In the genomic region with DNA sequence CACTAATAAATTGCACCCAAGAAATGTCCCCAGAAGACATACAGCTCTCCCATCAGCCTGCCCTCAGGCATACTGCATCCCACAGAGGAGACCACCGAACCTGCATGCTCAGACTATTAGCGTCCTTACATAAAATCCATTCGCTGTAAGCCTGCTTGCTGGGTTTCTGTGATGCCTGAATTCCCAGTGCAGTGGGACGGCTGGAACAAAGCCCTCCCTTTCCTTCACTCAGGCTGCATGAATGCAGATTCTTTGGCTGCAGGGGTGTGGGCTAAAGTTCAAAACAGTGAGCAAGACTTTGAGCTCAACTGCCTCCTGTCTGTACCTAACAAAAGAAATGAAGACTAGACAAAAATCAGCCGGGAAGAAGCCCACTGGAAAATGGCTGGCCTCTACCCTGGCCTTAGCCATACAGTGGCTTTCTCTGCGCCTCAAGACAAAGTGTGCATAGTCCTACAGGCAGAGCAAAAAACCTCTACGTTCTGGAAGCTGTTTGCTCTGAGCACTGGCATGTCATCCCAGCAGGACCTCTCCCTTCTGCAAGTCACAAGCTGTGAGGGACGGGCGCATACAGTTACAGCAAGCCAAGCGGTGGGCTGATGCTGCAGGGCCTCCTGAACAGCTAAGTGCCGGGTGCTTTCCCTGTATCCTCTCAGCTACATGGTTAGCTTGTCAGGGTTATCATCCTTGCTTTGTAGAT, we compare ENCODE assay signal across 10 mouse cellular contexts.
DNase-seq lines count a peak whose midpoint lies in the region; ATAC-seq lines count a peak whose summit lies in the region.
"Had no signal": no experiment of that assay in that cellular context is flagged by ENCODE, and none has a peak within 500 bp of the region (broad histone marks: within the 10 kb centered on the region; RNA-seq: fewer than 3 reads in every experiment).

No protein-coding gene starts in this region.

- ATAC-seq in forebrain, embryonic 13.5 days, result peak; percentile 44; the same call in 1 of the 2 replicates
- ATAC-seq in neural tube, embryonic 14.5 days (ENCODE audit: low read depth), result 0 out of 2 replicates have a peak, but pooled peaks have one; percentile 24
- ATAC-seq in megakaryocyte-erythroid progenitor cell, adult 5-6 weeks (replicated peaks; ENCODE audit: low FRiP score, low TSS enrichment, poor library complexity, severe bottlenecking), result no peak

- H3K4me2 ChIP-seq in forebrain, embryonic 13.5 days, result peak overlapping the region; percentile 19; the same call in 1 of the 2 replicates
- H3K4me2 ChIP-seq in neural tube, embryonic 14.5 days (ENCODE audit: low read depth, low read length), result no peak overlapping the region

- H3K9me3 ChIP-seq in forebrain, embryonic 13.5 days (replicated peaks), result no peaks in the 10 kb centered on the region
- no peaks in the 10 kb centered on the region for H3K9me3 ChIP-seq in neural tube, embryonic 14.5 days (ENCODE audit: control insufficient read depth, low read length)

- intact Hi-C loops in left cerebral cortex, postnatal 4 days (cut with DNase I), result no loop called here
- intact Hi-C loops in left cerebral cortex, postnatal 10 days (cut with DNase I), result no loop called here

- H3K27ac ChIP-seq in forebrain, embryonic 13.5 days, result peak overlapping the region; percentile 68
- H3K27ac ChIP-seq in neural tube, embryonic 14.5 days (ENCODE audit: low read depth, low read length), result no peak overlapping the region; the same call in 1 of the 2 replicates

- H3K36me3 ChIP-seq in forebrain, embryonic 13.5 days (ENCODE audit: poor library complexity, severe bottlenecking), result peaks cover 4% of the 10 kb centered on the region; the same call in 1 of the 2 replicates
- no peaks in the 10 kb centered on the region for H3K36me3 ChIP-seq in neural tube, embryonic 14.5 days (ENCODE audit: control insufficient read depth, insufficient read depth, low read length)

- H3K4me3 ChIP-seq in forebrain, embryonic 13.5 days, result no peak overlapping the region
- no peak overlapping the region for H3K4me3 ChIP-seq in neural tube, embryonic 14.5 days (ENCODE audit: low read depth, low read length)

- H3K4me1 ChIP-seq in forebrain, embryonic 13.5 days, result peaks cover 37% of the 10 kb centered on the region
- peaks cover 11% of the 10 kb centered on the region; the same call in 1 of the 2 replicates for H3K4me1 ChIP-seq in neural tube, embryonic 14.5 days (ENCODE audit: control insufficient read depth, insufficient read depth, low read length)

- 7% methylated on average over 11 of the region's 11 CpGs for WGBS in forebrain, embryonic 13.5 days
- WGBS in neural tube, embryonic 14.5 days, result 12% methylated on average over 11 of the region's 11 CpGs

- no peaks in the 10 kb centered on the region for H3K27me3 ChIP-seq in forebrain, embryonic 13.5 days
- no peaks in the 10 kb centered on the region for H3K27me3 ChIP-seq in neural tube, embryonic 14.5 days (ENCODE audit: control insufficient read depth, insufficient read depth, low read length)

- peak; percentile 7 for DNase-seq in left cerebral cortex, postnatal 4 days
- DNase-seq in left cerebral cortex, adult 9 months (ENCODE audit: low spot score in 2 of 2), result no peak
- peak; percentile 36 for DNase-seq in kidney, postnatal 10 days
- DNase-seq in right cerebral cortex, postnatal 25 days, result no peak
- no peak for DNase-seq in left cerebral cortex, postnatal 10 days (ENCODE audit: extremely low spot score in 1 of 2, low spot score in 2 of 2)
- DNase-seq: layer of hippocampus, postnatal 36 days; lung, adult 18-20 months had no signal

- peak overlapping the region; percentile 3; the same call in 1 of the 2 replicates for H3K9ac ChIP-seq in forebrain, embryonic 13.5 days
- H3K9ac ChIP-seq in neural tube, embryonic 14.5 days (replicated peaks; ENCODE audit: low read depth, low read length), result no peak overlapping the region

Comparison
In these comparisons a context has a peak if more than half of its experiments do, and no peak if none do; other contexts are left out.
1. DNase-seq: peak in left cerebral cortex, postnatal 4 days (single experiment) and kidney, postnatal 10 days (single experiment); none in left cerebral cortex, adult 9 months (0 of 2), right cerebral cortex, postnatal 25 days (single experiment) and left cerebral cortex, postnatal 10 days (0 of 2).